Mouse (Mus musculus) left cerebral cortex, adult 9 months (tissue): ENCODE data around the gene Olfr159.

ENCODE experiments used
- DNase-seq, 2 experiments: peaks; one replicate each; pipeline ENCODE4 v3.0.0; 2022; ENCODE audit warnings: low spot score in 2 of 2

Gene Olfr159

GRCm38 (mm10) chr4:43729794-43730550, 40.8 kb downstream of the Olfr159 start, which contains the start of gene Spaar:
Gene Spaar, plus strand, starts transcription at chr4:43730034.
- no peak for DNase-seq

GRCm38 (mm10) chr4:43729126-43729525, 41.7 kb downstream of the Olfr159 start:
- DNase-seq = no peak

GRCm38 (mm10) chr4:43728576-43728954, 42.2 kb downstream of the Olfr159 start:
- DNase-seq = no peak

- DNase-seq = no peak
Observed at GRCm38 (mm10) chr4:43727718-43728575, 42.9 kb downstream of the Olfr159 start.

- DNase-seq = no peak
Observed at GRCm38 (mm10) chr4:43726995-43727394, 43.8 kb downstream of the Olfr159 start, which contains the start of gene Hrct1. Gene Hrct1, plus strand, starts transcription at chr4:43727188.

- no peak for DNase-seq
Observed at GRCm38 (mm10) chr4:43726228-43726993, 44.4 kb downstream of the Olfr159 start.

DNA sequence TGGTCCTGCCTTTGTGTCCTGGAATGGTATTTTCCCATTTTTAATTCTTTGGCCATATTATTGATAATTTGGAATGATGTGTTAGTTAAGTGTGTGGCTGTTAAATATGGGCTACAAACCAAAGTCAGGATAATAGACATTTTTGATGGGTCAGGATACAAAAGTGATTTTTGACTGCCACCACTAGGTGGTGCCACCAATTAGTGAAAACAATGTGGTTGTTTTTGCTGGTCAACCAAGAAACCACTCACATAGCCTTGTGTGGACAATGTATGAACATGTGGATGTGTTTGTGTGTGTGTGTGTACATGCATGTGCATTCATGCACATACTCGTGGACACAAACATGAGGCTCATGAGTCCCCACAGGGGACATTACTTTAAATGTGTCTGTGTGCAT, 46.0 kb downstream of the Olfr159 start:
- DNase-seq = no peak

DNA sequence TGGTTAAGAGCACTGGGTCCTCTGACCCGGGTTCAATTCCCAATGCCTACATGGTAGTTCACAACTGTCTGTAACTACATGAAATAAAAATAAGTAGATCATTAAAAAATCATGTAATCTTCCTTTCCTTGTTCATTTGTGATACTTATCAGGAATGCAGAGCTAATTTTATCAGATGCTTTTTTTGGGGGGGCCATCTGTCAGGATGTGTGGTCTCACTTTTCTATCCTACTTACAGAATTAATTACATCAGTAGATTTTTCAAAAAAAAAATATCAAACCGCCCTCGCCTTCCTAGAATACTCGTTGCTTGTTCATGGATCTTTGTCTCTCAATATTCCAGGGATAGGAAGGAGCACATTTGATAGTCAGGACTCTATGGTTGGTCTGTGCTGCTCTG, 48.6 kb downstream of the Olfr159 start:
- DNase-seq = no peak

GRCm38 (mm10) chr4:43720491-43721228, 50.1 kb downstream of the Olfr159 start:
- DNase-seq = no peak
